Mouse (Mus musculus): ENCODE results near the gene Myoc.
"Not testable (repeated sequence)": the region's sequence is repeated elsewhere in the genome, so short reads cannot be mapped to it uniquely, and the experiment has no call there.

Myoc gene

DNA sequence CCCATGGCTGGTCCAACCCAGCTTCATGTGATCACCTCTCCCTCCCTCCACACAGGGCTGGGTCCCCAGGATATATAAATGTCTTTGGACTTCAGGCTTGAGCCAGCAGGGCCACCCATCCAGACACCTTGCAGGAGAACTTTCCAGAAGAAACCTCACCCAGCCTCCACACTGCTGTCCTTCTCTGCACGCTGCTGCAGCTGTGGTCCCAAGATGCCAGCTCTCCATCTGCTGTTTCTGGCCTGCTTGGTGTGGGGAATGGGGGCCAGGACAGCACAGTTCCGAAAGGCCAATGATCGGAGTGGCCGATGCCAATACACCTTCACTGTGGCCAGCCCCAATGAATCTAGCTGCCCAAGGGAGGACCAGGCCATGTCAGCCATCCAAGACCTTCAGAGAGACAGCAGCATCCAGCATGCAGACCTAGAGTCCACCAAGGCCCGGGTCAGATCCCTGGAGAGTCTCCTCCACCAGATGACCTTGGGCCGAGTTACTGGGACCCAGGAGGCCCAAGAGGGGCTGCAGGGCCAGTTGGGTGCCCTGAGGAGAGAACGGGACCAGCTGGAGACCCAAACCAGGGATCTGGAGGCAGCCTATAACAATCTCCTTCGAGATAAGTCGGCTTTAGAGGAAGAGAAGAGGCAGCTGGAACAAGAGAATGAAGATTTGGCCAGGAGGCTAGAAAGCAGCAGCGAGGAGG is at the start of gene Myoc:
Myoc (plus strand) TSS at position 105 of the 700 bp plus-strand sequence.
- no peak for DNase-seq

DNA sequence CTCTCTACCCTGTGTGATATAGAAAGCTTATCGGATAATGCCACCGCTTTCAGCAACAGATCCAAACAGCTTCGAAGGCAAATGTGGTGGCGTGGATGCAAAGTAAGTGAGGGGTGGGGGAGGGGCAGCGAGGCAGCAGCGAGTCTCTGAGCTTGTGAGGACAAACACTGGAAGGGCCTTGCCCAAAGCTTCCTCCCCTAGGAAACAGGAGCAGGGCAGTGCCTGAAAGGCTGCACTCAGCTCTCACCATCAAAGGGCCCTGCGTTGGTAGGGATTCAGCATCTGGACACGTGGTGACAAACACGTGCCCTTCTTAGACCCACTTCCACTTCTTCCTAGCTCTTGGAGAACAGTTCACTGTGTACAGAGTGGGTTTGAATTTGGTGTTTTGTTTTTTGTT is 49.5 kb upstream of the Myoc start:
- no peak for DNase-seq

- DNase-seq: no peak
Observed at GRCm38 (mm10) chr1:162590415-162590997, 48.4 kb upstream of the Myoc start.

- DNase-seq: no peak
Observed at GRCm38 (mm10) chr1:162597379-162598102, 41.4 kb upstream of the Myoc start.

- DNase-seq: no peak
Observed at GRCm38 (mm10) chr1:162599617-162600016, 39.3 kb upstream of the Myoc start.

DNA sequence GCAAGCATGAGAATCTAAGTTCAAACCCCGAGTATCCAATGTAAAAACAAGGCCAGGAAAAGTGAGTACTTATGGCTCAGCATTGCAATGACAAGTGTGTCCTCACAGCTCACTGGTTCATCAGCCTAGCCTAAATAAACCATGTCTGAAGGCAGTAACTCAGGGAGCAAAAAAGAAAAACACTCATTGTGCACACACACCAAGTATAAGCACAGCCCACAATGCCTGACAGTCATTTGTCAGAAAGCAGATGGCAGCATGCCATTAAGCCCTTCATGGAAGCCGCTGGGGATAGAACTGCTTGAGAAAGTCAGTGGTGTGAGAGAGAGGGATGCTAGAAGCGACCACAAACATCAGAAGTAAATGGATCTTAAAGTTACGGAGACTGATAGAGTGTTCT is 37.7 kb upstream of the Myoc start:
- no peak for DNase-seq

DNA sequence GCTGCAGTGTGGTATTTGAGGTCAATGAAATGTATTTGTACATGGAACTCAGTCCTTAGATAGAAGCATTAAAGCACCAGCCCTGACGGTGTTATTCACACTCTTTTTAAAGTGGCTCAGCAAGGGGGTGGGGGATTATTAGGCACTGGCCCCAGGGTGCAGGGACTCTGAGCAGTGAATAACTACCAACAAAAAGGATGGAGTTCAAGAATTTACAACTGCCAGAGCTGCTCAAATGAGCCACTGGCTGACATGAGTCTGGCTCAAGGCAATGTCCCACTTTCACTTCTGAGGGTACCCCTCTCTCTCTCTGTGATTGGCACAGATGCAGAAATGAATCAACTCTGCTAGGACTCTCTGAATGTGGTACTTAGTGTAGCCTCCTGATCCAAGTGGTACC is 30.8 kb upstream of the Myoc start:
- DNase-seq: no peak

- no peak for DNase-seq
Observed at GRCm38 (mm10) chr1:162609633-162610250, 29.2 kb upstream of the Myoc start.

DNA sequence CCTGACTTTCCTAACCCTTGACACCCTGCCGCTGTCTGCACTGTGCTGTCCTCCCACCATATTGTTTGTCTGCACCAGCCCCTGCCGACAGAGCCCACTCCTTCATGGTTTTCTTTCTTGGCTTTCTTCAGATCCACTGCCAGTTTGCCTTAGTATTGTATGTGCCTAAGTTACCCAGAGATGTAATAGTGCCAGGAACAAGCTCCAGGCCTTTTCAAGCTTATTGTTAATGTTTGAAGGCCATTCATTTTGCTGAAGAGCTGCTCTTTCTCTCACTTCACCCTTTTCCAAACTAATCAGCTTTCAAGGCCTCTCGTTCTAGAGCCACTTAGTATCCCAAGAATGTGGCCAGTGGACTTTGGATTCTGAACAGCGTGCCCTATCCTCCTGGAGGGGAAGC is 27.8 kb upstream of the Myoc start:
- peak; percentile 7 to 13 for DNase-seq

- DNase-seq: no peak
Observed at GRCm38 (mm10) chr1:162615511-162615910, 23.4 kb upstream of the Myoc start.

DNA sequence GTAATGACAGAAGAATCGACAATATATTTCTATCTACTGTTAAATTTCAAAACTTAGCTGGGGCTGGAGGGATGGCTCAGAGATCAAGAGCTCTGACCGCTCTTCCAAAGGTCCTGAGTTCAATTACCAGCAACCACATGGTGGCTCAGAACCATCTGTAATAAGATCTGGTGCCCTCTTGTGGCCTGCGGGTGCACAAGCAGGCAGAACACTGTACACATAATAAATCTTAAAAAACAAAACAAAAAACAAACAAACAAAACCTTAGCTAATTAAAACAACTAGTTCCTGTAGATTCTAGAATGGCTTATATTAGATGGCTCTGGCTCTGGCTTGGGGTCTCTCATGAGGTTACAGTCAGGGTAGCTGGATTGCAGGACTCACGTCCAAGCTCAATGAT is 18.5 kb upstream of the Myoc start:
- no peak for DNase-seq

GRCm38 (mm10) chr1:162623895-162624294 is 15.1 kb upstream of the Myoc start:
- DNase-seq: no peak

- no peak for DNase-seq
Observed at GRCm38 (mm10) chr1:162625229-162625628, 13.7 kb upstream of the Myoc start.

GRCm38 (mm10) chr1:162627821-162628220 is 11.1 kb upstream of the Myoc start:
- DNase-seq: peak; percentile 32 to 38

GRCm38 (mm10) chr1:162628326-162628725 is 10.6 kb upstream of the Myoc start:
- DNase-seq: not testable (repeated sequence)

DNA sequence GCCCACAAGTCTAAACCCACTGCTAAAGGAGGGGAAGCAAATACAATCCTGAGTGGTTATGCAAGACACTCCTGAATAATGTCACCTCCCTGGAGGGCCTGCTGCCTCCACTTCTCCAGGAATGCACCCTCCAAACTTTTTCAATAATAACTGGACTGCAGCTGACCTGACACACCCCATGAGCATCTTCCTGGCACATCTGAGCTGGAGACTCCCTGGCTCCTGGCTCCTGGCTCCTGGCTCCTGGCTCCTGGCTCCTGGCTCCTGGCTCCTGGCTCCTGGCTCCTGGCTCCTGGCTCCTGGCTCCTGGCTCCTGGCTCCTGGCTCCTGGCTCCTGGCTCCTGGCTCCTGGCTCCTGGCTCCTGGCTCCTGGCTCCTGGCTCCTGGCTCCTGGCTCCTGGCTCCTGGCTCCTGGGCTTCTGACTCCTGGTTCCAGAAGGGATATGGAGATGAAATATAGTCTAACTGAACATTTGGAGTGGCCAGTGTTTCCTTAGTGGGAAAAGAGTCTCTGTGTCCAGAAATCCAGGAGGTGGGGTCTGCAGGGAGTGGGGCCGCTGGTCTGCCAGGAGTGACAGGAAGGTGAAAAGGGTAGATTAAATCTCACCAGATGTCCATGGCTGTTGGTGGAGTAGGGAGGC is 3.5 kb upstream of the Myoc start:
- DNase-seq: peak in 1 of 2 experiments; percentile 9

DNA sequence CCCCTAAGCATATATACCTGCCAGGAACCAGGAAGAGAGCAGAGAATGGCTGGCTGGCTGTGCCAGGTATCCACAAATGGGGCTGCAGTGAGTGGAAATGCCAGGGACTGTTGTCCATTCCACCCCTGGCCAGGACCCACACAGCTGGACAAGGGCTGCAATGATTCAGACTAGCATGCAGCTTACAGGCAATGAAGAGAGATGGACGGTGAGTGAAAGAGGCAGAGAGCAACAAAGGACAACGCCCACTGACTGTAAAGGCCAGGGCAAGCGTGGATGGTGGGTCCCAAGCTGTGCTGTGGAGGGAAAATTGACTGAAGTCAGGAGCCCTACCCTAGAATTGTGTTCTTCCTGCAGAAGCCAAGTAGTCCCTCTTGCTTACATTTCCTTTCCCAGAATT is 2.4 kb upstream of the Myoc start:
- no peak for DNase-seq

GRCm38 (mm10) chr1:162638535-162638934 is 420 bp upstream of the Myoc start:
- no peak for DNase-seq

DNA sequence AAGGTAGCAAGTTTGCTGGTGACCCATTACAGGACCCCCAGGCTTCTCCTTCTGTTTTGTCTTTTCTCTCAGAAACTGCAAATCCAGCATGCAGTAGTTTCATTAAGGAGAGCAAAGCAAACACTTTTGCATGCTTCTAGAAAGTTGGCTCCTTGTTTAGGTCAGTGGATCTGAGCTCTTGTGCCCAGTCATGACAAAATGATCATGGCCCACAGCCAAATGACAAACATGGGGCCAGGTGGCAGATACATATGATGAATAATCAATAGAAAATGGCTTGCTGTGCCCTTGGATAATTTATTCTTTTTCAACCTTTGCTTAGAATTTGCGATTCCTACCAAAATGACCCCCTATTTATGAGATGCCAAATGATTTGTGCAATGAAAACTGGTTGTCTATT is 906 bp downstream of the Myoc start:
- DNase-seq: no peak

- no peak for DNase-seq
Observed at GRCm38 (mm10) chr1:162642591-162642990, 3.6 kb downstream of the Myoc start.

DNA sequence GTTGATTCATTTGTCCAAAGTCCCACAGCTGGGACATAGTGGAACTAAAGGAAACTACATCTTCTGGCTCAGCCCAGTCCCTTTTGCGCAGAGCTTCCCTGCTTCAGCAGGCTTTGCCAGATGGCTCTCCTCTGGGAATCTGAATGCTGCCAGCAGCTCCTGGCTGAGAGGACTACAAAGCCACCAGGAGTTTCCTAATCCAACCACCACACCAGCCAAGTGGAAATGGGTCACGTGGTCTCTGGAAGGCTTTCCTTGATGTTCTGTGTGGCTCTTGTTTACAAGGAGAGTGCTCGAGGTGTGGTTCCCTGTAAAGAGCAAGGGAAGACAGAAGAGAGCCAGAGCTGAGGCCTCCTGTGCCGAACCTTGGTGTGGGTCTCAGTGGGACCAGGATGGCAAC is 4.8 kb downstream of the Myoc start:
- peak; percentile 22 to 32 for DNase-seq

GRCm38 (mm10) chr1:162646083-162646686 is 7.2 kb downstream of the Myoc start:
- no peak for DNase-seq

DNA sequence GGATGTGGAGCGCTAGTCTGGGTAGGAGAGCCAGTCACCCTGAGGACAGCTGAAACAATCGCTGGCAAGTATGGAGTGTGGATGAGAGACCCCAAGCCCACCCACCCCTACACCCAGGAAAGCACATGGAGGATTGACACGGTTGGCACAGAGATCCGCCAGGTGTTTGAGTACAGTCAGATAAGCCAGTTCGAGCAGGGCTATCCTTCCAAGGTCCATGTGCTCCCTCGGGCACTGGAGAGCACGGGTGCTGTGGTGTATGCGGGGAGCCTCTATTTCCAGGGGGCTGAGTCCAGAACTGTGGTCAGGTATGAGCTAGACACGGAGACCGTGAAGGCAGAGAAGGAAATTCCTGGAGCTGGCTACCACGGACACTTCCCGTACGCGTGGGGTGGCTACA is 9.5 kb downstream of the Myoc start:
- no peak for DNase-seq
